Mouse (Mus musculus): Measurements from ENCODE around the gene Ddx56. TPM values are rescaled to one million over a fixed set of nuclear protein-coding genes. Genes with fewer than 3 reads are reported as not detected.

Gene Ddx56
- polyA plus RNA-seq, 1 experiment from 2014 or later = 97.4 TPM

Other genes starting within 250 kb of the Ddx56 start
- 11.0 and 11.7 TPM in 2 replicates for gene Camk2b, start 201.4 kb downstream of the Ddx56 start, polyA plus RNA-seq (2016; fragmentation: Nextera tagmentation; extraction: Ambion mirVana)
- gene A730071L15Rik, start 67.7 kb downstream of the Ddx56 start, polyA plus RNA-seq (2016; fragmentation: Nextera tagmentation; extraction: Ambion mirVana) = 0.46 and 0.81 TPM in 2 replicates
- gene Nudcd3, start 67.4 kb downstream of the Ddx56 start, polyA plus RNA-seq (2016; fragmentation: Nextera tagmentation; extraction: Ambion mirVana) = 60.5 and 64.1 TPM in 2 replicates
- not detected in 2 replicates for gene Npc1l1, start 37.6 kb downstream of the Ddx56 start, polyA plus RNA-seq (2016; fragmentation: Nextera tagmentation; extraction: Ambion mirVana)
- gene Tmed4, start 7.1 kb upstream of the Ddx56 start, polyA plus RNA-seq (2016; fragmentation: Nextera tagmentation; extraction: Ambion mirVana) = 151 TPM in 2 replicates
- 87.7 and 96.4 TPM in 2 replicates for gene Ogdh, start 23.9 kb upstream of the Ddx56 start, polyA plus RNA-seq (2016; fragmentation: Nextera tagmentation; extraction: Ambion mirVana)
- 22.8 and 26.0 TPM in 2 replicates for gene Zmiz2, start 121.3 kb upstream of the Ddx56 start, polyA plus RNA-seq (2016; fragmentation: Nextera tagmentation; extraction: Ambion mirVana)
- 4,594 and 4,665 TPM in 2 replicates for gene Ppia, start 147.7 kb upstream of the Ddx56 start, polyA plus RNA-seq (2016; fragmentation: Nextera tagmentation; extraction: Ambion mirVana)
- gene H2afv, start 176.7 kb upstream of the Ddx56 start, polyA plus RNA-seq (2016; fragmentation: Nextera tagmentation; extraction: Ambion mirVana) = 853 and 916 TPM in 2 replicates
- 15.9 and 17.9 TPM in 2 replicates for gene Purb, start 208.1 kb upstream of the Ddx56 start, polyA plus RNA-seq (2016; fragmentation: Nextera tagmentation; extraction: Ambion mirVana)

All from forebrain, embryonic 12.5 days (tissue).